Mouse (Mus musculus): Measurements from ENCODE around the gene Cdsn. TPM values are rescaled to one million over a fixed set of nuclear protein-coding genes. Genes with fewer than 3 reads are reported as not detected.

Cdsn gene
- polyA plus RNA-seq, 1 experiment from 2014 or later = 8.6 TPM

DNA sequence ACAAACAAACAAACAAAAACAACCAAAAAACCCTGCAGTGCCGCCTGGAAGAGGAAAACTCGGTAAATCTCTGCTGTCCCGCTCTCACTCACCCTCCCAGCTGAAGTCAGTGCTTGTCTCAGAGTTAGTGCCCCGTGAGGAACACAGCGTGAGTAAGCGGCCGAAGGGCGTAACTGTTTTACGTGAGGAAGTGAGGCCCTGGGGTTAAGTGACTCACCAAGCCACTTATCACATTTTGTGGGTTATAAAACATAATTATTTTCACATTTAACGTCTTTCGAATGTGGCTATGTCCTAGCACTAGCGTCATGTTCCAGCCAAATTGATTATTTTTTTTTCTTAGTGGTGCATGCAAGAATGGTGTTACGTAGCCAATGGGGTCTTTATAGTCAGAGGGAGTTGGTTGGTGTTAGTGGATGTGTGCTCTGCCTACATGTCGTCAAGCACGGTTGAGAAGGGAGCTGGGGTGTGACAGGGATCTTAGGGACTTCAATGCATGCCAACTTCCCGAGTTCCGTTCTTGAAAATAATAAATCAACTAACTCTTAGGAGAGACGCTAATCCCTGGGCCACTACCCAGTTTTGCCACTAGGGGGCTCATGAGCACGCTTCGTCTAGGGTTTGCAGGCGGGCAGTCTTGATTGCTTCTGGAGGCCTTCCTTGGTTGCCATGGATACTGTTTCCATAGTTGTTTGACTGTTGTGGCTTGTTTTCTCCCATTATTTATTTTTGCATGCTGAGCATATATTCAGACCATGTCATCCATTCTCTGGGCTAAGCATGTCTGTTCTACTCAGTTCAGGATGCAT lies 38.7 kb downstream of the Cdsn start:
- peak; percentile 95 for DNase-seq (ENCODE audit: low read depth, low spot score)
- in situ Hi-C loops (cut with MboI; ENCODE audit: low pct_unique_long_range_greater_than_20kb) = no loop called here
- TF ChIP-seq CTCF (IDR thresholded peaks at IDR 0.05) = peak; percentile 97
- ATAC-seq = peak; percentile 75
- ChIA-PET CTCF (interaction anchor here (0.8 to 4.5 kb wide), 10 partner anchors 7 to 118 kb away, joined by 3 to 39 read pairs (median 4); no protein-coding TSS in a partner anchor), POLR2A (interaction anchor here (0.9 kb wide), 1 partner anchor 11 kb away, joined by 6 read pairs; the partner anchor contains the start of gene Sfta2)
- no peaks in the 10 kb centered on the region for H3K27me3 ChIP-seq

GRCm38 (mm10) chr17:35591219-35591578 lies 39.3 kb downstream of the Cdsn start:
- no peak for TF ChIP-seq CTCF (IDR thresholded peaks at IDR 0.05)
- ChIA-PET POLR2A (interaction anchor here (0.9 kb wide), 1 partner anchor 11 kb away, joined by 6 read pairs; the partner anchor contains the start of gene Sfta2), CTCF (interaction anchor here (0.7 to 4.5 kb wide), 11 partner anchors 8 to 117 kb away, joined by 3 to 39 read pairs (median 4); no protein-coding TSS in a partner anchor)
- in situ Hi-C loops (cut with MboI; ENCODE audit: low pct_unique_long_range_greater_than_20kb) = no loop called here
- H3K27me3 ChIP-seq = no peaks in the 10 kb centered on the region
- peak; percentile 75 for DNase-seq (ENCODE audit: low read depth, low spot score)
- no peak for ATAC-seq

GRCm38 (mm10) chr17:35591731-35592130 lies 39.8 kb downstream of the Cdsn start:
- DNase-seq (ENCODE audit: low read depth, low spot score) (peak; percentile 85), ATAC-seq (peak; percentile 72)
- in situ Hi-C loops (cut with MboI; ENCODE audit: low pct_unique_long_range_greater_than_20kb) = no loop called here
- POLR2A ChIA-PET = interaction anchor here (1.2 kb wide), 1 partner anchor 37 kb away, joined by 3 read pairs; no protein-coding TSS in a partner anchor
- no peak for TF ChIP-seq CTCF (IDR thresholded peaks at IDR 0.05)
- CTCF ChIA-PET = interaction anchor here (0.7 to 4.5 kb wide), 12 partner anchors 9 to 117 kb away, joined by 3 to 39 read pairs (median 4); partner anchors contain the start of gene Sfta2
- no peaks in the 10 kb centered on the region for H3K27me3 ChIP-seq

GRCm38 (mm10) chr17:35592131-35592530 lies 40.2 kb downstream of the Cdsn start:
- CTCF ChIA-PET = interaction anchor here (1.2 to 2.9 kb wide), 6 partner anchors 9 to 72 kb away, joined by 3 to 12 read pairs (median 5); partner anchors contain the start of gene Sfta2
- DNase-seq (ENCODE audit: low read depth, low spot score) (no peak), ATAC-seq (no peak)
- POLR2A ChIA-PET = interaction anchor here (1.2 kb wide), 1 partner anchor 36 kb away, joined by 3 read pairs; no protein-coding TSS in a partner anchor
- TF ChIP-seq CTCF (IDR thresholded peaks at IDR 0.05) = peak; percentile 52
- in situ Hi-C loops (cut with MboI; ENCODE audit: low pct_unique_long_range_greater_than_20kb) = no loop called here
- H3K27me3 ChIP-seq = no peaks in the 10 kb centered on the region

DNA sequence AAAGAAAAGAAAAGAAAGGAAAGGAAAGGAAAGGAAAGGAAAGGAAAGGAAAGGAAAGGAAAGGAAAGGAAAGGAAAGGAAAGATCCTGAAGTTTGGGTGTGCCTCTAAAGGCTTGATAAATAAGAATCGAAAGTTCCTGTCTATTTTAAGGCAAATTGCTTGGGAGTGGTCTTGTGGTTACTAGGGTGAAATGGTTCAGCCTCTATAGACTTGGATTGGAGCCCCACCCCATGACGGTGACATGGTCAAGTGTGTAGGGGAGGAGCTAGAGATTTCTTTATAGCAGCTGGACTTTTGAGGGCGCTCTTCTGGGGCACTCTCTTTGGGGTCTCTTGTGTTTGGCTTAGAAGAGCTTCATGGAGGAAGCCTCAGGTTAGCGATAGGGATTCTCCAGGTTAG lies 41.9 kb downstream of the Cdsn start:
- DNase-seq (ENCODE audit: low read depth, low spot score) (no peak), ATAC-seq (no peak)
- POLR2A ChIA-PET = no interaction called here
- TF ChIP-seq CTCF (IDR thresholded peaks at IDR 0.05) = no peak
- in situ Hi-C loops (cut with MboI; ENCODE audit: low pct_unique_long_range_greater_than_20kb) = no loop called here
- CTCF ChIA-PET = interaction anchor here (1.4 to 1.8 kb wide), 2 partner anchors 12 to 110 kb away, joined by 3 to 4 read pairs; partner anchors contain the start of gene Ddr1
- H3K27me3 ChIP-seq = no peaks in the 10 kb centered on the region

- in situ Hi-C loops (cut with MboI; ENCODE audit: low pct_unique_long_range_greater_than_20kb) = no loop called here
- no peak for ATAC-seq
- ChIA-PET CTCF (interaction anchor here (1.4 to 1.8 kb wide), 2 partner anchors 12 to 110 kb away, joined by 3 to 4 read pairs; partner anchors contain the start of gene Ddr1), POLR2A (no interaction called here)
- TF ChIP-seq CTCF (IDR thresholded peaks at IDR 0.05) = no peak
- H3K27me3 ChIP-seq = no peaks in the 10 kb centered on the region
- no peak for DNase-seq (ENCODE audit: low read depth, low spot score)
These were observed 42.5 kb downstream of the Cdsn start for GRCm38 (mm10) chr17:35594456-35594855.

- H3K27me3 ChIP-seq = no peaks in the 10 kb centered on the region
- TF ChIP-seq CTCF (IDR thresholded peaks at IDR 0.05) = no peak
- POLR2A ChIA-PET = interaction anchor here (1.9 kb wide), 1 partner anchor 12 kb away, joined by 5 read pairs; no protein-coding TSS in a partner anchor
- CTCF ChIA-PET = no interaction called here
- ATAC-seq = no peak
- in situ Hi-C loops (cut with MboI; ENCODE audit: low pct_unique_long_range_greater_than_20kb) = no loop called here
- no peak for DNase-seq (ENCODE audit: low read depth, low spot score)
These were observed 45.5 kb downstream of the Cdsn start for GRCm38 (mm10) chr17:35597399-35597798.

GRCm38 (mm10) chr17:35601249-35601648 lies 49.3 kb downstream of the Cdsn start, which contains the start of gene Sfta2:
Gene Sfta2, plus strand, starts transcription at chr17:35601549.
- ATAC-seq (no peak), DNase-seq (ENCODE audit: low read depth, low spot score) (no peak)
- CTCF ChIA-PET = interaction anchor here (1.2 to 1.6 kb wide), 3 partner anchors 9 to 34 kb away, joined by 3 to 5 read pairs (median 4); no protein-coding TSS in a partner anchor
- H3K27me3 ChIP-seq = no peaks in the 10 kb centered on the region
- in situ Hi-C loops (cut with MboI; ENCODE audit: low pct_unique_long_range_greater_than_20kb) = no loop called here
- POLR2A ChIA-PET = interaction anchor here (1.0 to 1.4 kb wide), 2 partner anchors 10 kb away, joined by 3 to 6 read pairs; no protein-coding TSS in a partner anchor
- no peak for TF ChIP-seq CTCF (IDR thresholded peaks at IDR 0.05)

DNA sequence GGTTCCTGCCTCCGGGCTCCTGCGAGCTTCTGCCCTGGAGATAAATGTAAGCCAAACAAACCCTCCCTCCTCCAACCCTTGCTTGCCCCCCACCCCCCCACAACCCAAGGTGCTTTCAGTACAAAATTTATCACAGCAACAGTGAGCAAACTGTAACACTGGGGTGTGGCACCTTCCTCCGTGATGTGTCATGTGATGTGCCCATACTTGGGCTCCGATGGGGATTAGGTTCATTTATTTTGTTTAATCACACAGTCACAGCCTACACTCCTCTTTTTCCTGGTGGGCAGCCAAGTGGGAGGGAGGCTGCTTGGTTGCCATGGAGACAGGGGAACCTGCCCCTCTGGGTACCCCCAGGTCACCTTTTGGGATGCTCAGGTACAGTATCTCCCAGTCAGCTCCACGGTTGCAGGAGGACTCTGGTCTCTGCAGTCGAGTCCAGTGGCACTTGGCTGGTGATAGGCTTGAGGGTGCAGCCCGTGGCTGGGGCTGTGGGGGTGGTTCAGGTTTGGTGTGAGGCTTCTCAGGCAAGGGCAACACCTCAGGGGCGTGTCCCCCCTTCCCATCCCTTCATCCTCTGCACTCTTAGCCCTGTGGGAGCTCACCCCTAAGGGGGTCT lies 49.9 kb downstream of the Cdsn start:
- POLR2A ChIA-PET = interaction anchor here (1.4 kb wide), 1 partner anchor 11 kb away, joined by 6 read pairs; no protein-coding TSS in a partner anchor

More for the DNA sequence above, 49.9 kb downstream of the Cdsn start:
- in situ Hi-C loops (cut with MboI; ENCODE audit: low pct_unique_long_range_greater_than_20kb) = no loop called here
- ATAC-seq = no peak
- no peaks in the 10 kb centered on the region for H3K27me3 ChIP-seq
- TF ChIP-seq CTCF (IDR thresholded peaks at IDR 0.05) = no peak
- CTCF ChIA-PET = interaction anchor here (1.2 to 1.6 kb wide), 3 partner anchors 9 to 33 kb away, joined by 3 to 5 read pairs (median 4); no protein-coding TSS in a partner anchor
- DNase-seq (ENCODE audit: low read depth, low spot score) = no peak

Other genes with a start within 250 kb of the Cdsn start
- 1.1 TPM for gene H2-Q1, start 231.7 kb upstream of the Cdsn start, polyA plus RNA-seq (2021)
- gene H2-Q2, start 209.9 kb upstream of the Cdsn start, polyA plus RNA-seq (2021) = not detected
- 4.8 TPM for gene H2-Q4, start 172.5 kb upstream of the Cdsn start, polyA plus RNA-seq (2021)
- 0.03 TPM for gene H2-Q6, start 127.3 kb upstream of the Cdsn start, polyA plus RNA-seq (2021)
- 0.08 TPM for gene H2-Q7, start 113.0 kb upstream of the Cdsn start, polyA plus RNA-seq (2021)
- gene H2-Q10, start 82.0 kb upstream of the Cdsn start, polyA plus RNA-seq (2021) = 0.35 TPM
- gene Pou5f1, start 46.1 kb upstream of the Cdsn start, polyA plus RNA-seq (2021) = not detected
- 35.9 TPM for gene Tcf19, start 35.3 kb upstream of the Cdsn start, polyA plus RNA-seq (2021)
- 44.8 TPM for gene Cchcr1, start 35.0 kb upstream of the Cdsn start, polyA plus RNA-seq (2021)
- gene Psors1c2, start 18.9 kb upstream of the Cdsn start, polyA plus RNA-seq (2021) = 0.37 TPM
- gene 2300002M23Rik, start 15.3 kb downstream of the Cdsn start, polyA plus RNA-seq (2021) = not detected
- not detected for gene Sfta2, start 49.4 kb downstream of the Cdsn start, polyA plus RNA-seq (2021)
- not detected for gene Gm9573, start 74.5 kb downstream of the Cdsn start, polyA plus RNA-seq (2021)
- gene Mucl3, start 91.6 kb downstream of the Cdsn start, polyA plus RNA-seq (2021) = not detected
- gene Vars2, start 115.5 kb downstream of the Cdsn start, polyA plus RNA-seq (2021) = 34.4 TPM
- gene Gtf2h4, start 121.6 kb downstream of the Cdsn start, polyA plus RNA-seq (2021) = 30.5 TPM
- 230 TPM for gene Ddr1, start 152.5 kb downstream of the Cdsn start, polyA plus RNA-seq (2021)

Data from Patski (cell line).